Mouse (Mus musculus) testis, adult 10 weeks (tissue): ENCODE data around the gene Iah1. TPM values are rescaled to one million over a fixed set of nuclear protein-coding genes. Genes with fewer than 3 reads are reported as not detected.

ENCODE experiments used
- polyA plus RNA-seq: library from polyadenylated mRNA; stranded (reverse); fragments of 350-450 nt; fragmentation: Illumina TruSeq; extraction: RNeasy Lipid Tissue Mini Kit (QIAGEN cat#74804); gene quantifications from one replicate; pipeline ENCODE4 v1.2.3, GENCODE M21; 2014; ENCODE audit warnings: low read depth, low replicate concordance

Iah1 gene
- 8.3 TPM for polyA plus RNA-seq

DNA sequence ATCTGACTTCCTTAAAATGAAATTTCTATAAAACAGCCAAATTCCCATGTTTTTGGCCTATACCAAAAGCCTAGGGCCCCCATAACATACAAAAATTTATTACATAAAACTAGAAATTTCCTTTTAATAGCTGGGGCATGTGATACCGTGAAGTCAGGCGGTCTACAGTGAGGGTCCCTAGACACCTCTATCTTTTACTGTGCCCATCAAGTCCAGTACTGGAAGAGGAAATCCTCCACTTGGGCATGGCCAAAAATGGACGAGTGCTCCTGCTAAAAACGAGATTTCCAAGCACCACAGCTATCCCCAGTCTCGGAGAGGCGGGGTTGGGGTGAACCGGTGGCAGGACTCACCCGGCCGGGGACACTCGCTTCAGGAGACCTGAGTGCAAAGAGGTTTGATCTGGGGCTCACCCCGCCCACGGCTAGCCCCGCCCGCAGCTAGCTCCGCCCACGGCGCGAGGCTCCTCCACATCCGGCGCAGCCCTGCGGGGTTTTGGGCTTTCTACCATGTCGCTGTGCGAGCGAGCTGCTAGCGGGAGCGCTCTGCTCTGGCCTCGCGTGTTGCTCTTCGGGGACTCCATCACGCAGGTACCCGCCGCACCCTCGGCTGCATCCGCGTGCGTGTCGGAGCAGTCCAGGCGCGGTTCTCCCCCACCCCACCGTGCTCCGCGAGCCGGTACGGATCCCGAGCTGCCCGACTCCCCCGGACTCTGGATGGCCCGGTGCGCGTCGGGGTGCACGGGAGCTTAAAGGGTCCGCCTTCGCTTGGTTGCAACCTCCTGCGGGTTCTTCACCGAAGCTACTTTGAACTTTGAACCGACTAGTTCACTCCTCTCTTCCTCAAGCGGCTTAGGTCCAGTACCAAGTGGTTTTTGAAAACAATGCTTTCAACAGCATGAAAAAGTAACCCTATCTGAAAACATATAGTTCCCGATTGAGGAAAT is at the start of gene Iah1:
Iah1 (plus strand) TSS at position 467 of the 946 bp plus-strand sequence.

DNA sequence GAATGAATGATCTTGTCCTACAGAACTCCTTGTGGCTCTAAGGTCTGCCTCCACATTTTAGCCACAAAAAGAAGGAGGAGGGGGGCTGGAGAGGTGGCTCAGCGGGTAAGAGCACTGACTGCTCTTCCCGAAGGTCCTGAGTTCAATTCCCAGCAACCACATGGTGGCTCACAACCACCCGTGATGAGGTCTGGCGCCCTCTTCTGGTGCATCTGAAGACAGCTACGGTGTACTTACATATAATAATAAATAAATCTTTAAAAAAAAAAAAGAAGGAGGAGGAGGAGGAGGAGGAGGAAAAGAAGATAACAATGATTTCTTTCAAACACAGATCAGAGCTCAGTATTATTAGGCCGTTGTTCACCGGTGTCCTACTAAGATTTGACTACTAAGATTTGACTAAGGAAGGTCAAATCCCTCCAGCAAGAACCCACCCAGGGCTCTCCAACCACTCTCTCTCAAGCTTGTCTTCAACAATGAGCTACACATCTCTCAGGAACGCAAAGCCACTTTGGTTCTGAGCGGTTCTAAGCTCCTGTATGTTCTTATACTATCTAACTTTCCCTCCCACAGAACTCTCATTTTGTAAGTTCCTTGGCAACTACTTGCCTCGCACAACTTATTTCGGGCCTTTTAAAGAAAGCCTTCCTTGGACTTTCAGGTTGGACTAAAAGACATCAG is 31.3 kb upstream of the Iah1 start, which contains the start of gene Cpsf3:
Cpsf3 (plus strand) TSS at position 631 of the 681 bp plus-strand sequence.

DNA sequence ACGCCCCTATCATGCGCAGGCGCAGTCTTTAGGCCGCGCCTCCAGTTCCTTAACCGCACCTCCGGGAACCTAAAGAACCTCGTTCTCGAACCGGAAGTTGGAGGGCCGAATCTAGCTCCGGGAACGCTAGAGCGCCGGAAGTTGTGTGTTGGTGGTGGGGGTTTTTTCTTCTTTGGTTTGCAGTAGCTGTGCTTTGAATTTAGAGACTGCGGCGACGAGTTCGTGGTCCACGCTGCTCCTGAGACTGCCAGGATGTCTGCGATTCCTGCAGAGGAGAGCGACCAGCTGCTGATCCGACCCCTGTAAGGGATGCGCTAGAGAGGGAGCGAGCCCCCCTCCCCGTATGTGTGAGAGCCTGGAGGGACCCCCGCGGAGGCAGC is 30.0 kb upstream of the Iah1 start, which contains the start of gene Itgb1bp1:
Itgb1bp1 (minus strand) TSS at position 42 of the 380 bp plus-strand sequence.

DNA sequence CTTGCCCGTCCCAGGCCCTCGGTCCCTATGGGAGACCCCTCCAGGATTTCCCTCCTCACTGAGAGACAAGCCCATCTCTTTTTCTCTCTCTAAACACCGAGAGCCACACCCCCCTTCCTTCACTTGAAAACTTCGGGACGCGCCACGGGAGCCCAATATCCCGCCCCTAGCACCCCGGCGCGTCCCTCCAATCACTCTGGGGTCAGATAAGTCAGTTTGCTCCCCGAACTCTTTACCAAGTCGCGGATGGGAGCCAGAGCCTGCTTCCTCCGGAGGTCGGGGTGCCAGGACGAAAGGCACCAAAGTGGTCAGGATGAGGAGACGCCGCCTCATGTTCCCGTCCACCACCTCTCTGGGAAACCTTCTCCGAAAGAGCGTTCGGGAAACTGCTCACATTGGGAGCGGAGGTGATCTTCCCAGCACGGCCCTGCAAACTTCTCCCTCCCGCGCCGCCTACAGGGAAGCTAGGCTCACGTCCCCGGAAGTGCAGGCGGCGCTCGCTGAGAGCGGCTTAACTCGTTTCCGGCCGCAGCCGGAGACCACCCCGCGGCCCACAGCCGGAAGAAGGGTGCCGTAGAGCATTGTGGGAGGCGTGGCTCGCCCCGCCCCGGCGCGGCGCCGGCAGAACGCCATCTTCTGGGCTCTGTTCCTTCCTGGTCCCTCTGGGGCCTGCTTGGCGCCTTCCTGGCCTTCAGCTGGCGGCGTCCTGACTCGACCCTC is 57.1 kb downstream of the Iah1 start, which contains the start of gene Adam17:
Adam17 (minus strand) TSS at position 533 of the 720 bp plus-strand sequence.

Other genes with a start within 250 kb of the Iah1 start
- 45.7 TPM for gene Cpsf3, start 31.0 kb upstream of the Iah1 start, polyA plus RNA-seq
- 160 TPM for gene Itgb1bp1, start 30.1 kb upstream of the Iah1 start, polyA plus RNA-seq
- 25.7 TPM for gene Adam17, start 57.2 kb downstream of the Iah1 start, polyA plus RNA-seq
- gene Ywhaq, start 101.2 kb downstream of the Iah1 start, polyA plus RNA-seq, result 372 TPM